Mouse (Mus musculus): ENCODE measurements around the gene Slc2a3. TPM values are rescaled to one million over a fixed set of nuclear protein-coding genes. Genes with fewer than 3 reads are reported as not detected.
A peak's percentile ranks its signal among the peaks of the same experiment; 100 is the strongest.
"Not testable (repeated sequence)": the region's sequence is repeated elsewhere in the genome, so short reads cannot be mapped to it uniquely, and the experiment has no call there.

Gene Slc2a3
- total RNA-seq, 1 experiment from 2014 or later = 7.9 TPM

GRCm38 (mm10) chr6:122764446-122765297 is 36.8 kb downstream of the Slc2a3 start:
- DNase-seq = peak; percentile 46

- DNase-seq = no peak
Measured at GRCm38 (mm10) chr6:122763844-122764445, 37.5 kb downstream of the Slc2a3 start.

GRCm38 (mm10) chr6:122762952-122763700 is 38.3 kb downstream of the Slc2a3 start:
- DNase-seq = no peak

- DNase-seq = no peak
Measured at GRCm38 (mm10) chr6:122762480-122762879, 39.0 kb downstream of the Slc2a3 start.

- DNase-seq = no peak
Measured at GRCm38 (mm10) chr6:122761901-122762300, 39.5 kb downstream of the Slc2a3 start.

GRCm38 (mm10) chr6:122761011-122761599 is 40.3 kb downstream of the Slc2a3 start:
- peak; percentile 38 for DNase-seq

- peak; percentile 19 for DNase-seq
Measured at GRCm38 (mm10) chr6:122758732-122759131, 42.7 kb downstream of the Slc2a3 start.

GRCm38 (mm10) chr6:122755913-122756312 is 45.5 kb downstream of the Slc2a3 start:
- DNase-seq = no peak

- DNase-seq = no peak
Measured at GRCm38 (mm10) chr6:122750579-122750978, 50.9 kb downstream of the Slc2a3 start.

GRCm38 (mm10) chr6:122744505-122745249 is 56.8 kb downstream of the Slc2a3 start:
- DNase-seq = no peak

GRCm38 (mm10) chr6:122743353-122743752 is 58.1 kb downstream of the Slc2a3 start:
- no peak for DNase-seq

GRCm38 (mm10) chr6:122742228-122742899 is 59.1 kb downstream of the Slc2a3 start:
- peak; percentile 17 for DNase-seq

GRCm38 (mm10) chr6:122741460-122742227 is 59.8 kb downstream of the Slc2a3 start:
- no peak for DNase-seq

GRCm38 (mm10) chr6:122739952-122740351 is 61.5 kb downstream of the Slc2a3 start:
- DNase-seq = peak; percentile 64

- peak; percentile 63 for DNase-seq
Measured at GRCm38 (mm10) chr6:122719942-122720341, 81.5 kb downstream of the Slc2a3 start.

GRCm38 (mm10) chr6:122718224-122718623 is 83.2 kb downstream of the Slc2a3 start:
- DNase-seq = not testable (repeated sequence)

- DNase-seq = no peak
Measured at GRCm38 (mm10) chr6:122715886-122716285, 85.6 kb downstream of the Slc2a3 start.

GRCm38 (mm10) chr6:122714707-122715365 is 86.6 kb downstream of the Slc2a3 start:
- DNase-seq = no peak

- not testable (repeated sequence) for DNase-seq
Measured at GRCm38 (mm10) chr6:122713116-122713515, 88.3 kb downstream of the Slc2a3 start.

GRCm38 (mm10) chr6:122711455-122711854 is 90.0 kb downstream of the Slc2a3 start:
- no peak for DNase-seq
